Mouse (Mus musculus) neural tube, embryonic 11.5 days (tissue): ENCODE measurements at regions not wholly inside any gene's neighbourhood (a gene's known extent, or its start where the extent isn't known, plus 50 kb on each side); places are given as distances from the start of the nearest gene placed in this dataset.
A peak's percentile ranks its signal among the peaks of the same experiment; 100 is the strongest.

Source experiments
- ATAC-seq: fragments of 200-750 bp; cut with Nextera tagmentation; 2 replicates; pipeline ENCODE4 v1.8.0; 2017; ENCODE audit warnings: moderate number of reproducible peaks, mild to moderate bottlenecking, moderate TSS enrichment, moderate library complexity; ENCODE audit not compliant: insufficient read depth, low FRiP score, low TSS enrichment
- DNase-seq: peaks from one replicate; pipeline ENCODE4 v3.0.0-alpha.2; 2015; ENCODE audit warnings: low spot score
- H3K27ac ChIP-seq: fragments of 300-500 bp; sonication (generic); 2 replicates; pipeline ENCODE4 v1.5.1; 2014; ENCODE audit warnings: low read depth, mild to moderate bottlenecking, low read length
- H3K27me3 ChIP-seq: fragments of 300-500 bp; sonication (generic); 2 replicates; pipeline ENCODE4 v1.6.1; 2014; ENCODE audit warnings: mild to moderate bottlenecking, low read length, mixed read lengths; ENCODE audit not compliant: control insufficient read depth, insufficient read depth
- H3K36me3 ChIP-seq: fragments of 300-500 bp; sonication (generic); 2 replicates; pipeline ENCODE4 v1.6.1; 2014; ENCODE audit warnings: mild to moderate bottlenecking, low read length, moderate library complexity, mixed read lengths; ENCODE audit not compliant: control insufficient read depth, insufficient read depth
- H3K4me1 ChIP-seq: fragments of 300-500 bp; sonication (generic); 2 replicates; pipeline ENCODE4 v1.6.1; 2014; ENCODE audit warnings: low read length, mixed read lengths; ENCODE audit not compliant: control insufficient read depth, insufficient read depth
- H3K4me2 ChIP-seq: fragments of 300-500 bp; sonication (generic); 2 replicates; pipeline ENCODE4 v1.6.1; 2014; ENCODE audit warnings: low read depth, mild to moderate bottlenecking, moderate library complexity
- H3K4me3 ChIP-seq: fragments of 300-500 bp; sonication (generic); 2 replicates; pipeline ENCODE4 v1.5.1; 2014; ENCODE audit warnings: low read depth, low read length
- H3K9ac ChIP-seq: fragments of 300-500 bp; sonication (generic); 2 replicates; pipeline ENCODE4 v1.6.1; 2014; ENCODE audit warnings: mild to moderate bottlenecking, low read length
- H3K9me3 ChIP-seq: fragments of 300-500 bp; sonication (generic); 2 replicates; pipeline ENCODE4 v1.6.1; 2016; ENCODE audit warnings: low read length; ENCODE audit not compliant: control insufficient read depth
- WGBS: fragments of 180-500 bp; shearing (Covaris S2); extraction: QIAGEN DNeasy Blood & Tissue Kit; methylation state at CpG from one replicate; pipeline ENCODE4 v1.1.7; 2014; 5-methylcytosine and 5-hydroxymethylcytosine counted together

DNA sequence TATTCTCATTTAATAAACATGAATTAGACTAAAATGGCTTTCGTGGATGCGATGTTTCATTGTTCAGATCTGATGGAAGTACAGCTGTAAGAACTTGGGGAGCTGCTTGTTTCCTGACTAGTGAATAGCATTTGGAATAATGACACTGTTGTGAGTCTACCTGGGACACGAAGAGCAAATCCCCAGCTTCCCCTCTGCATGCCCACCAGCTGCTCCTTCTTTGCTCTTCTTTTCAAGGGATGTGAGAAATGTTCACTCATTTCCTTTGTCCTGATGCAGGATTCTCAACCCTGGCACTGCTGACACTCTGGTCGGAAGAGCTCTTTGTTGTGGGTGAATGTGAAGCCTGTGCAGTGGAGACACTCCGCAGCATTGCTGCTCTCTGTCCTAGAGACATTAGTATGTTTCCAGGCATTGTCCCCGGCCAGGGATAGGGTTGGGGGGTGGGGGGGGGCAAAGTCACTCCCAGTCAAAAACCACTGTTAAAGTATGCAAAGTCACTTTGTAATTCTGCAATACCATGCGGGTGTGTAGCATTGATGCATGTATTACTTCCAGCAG is 334.1 kb downstream of the Mex3b start:
- H3K9me3 ChIP-seq, result no peaks in the 10 kb centered on the region
- H3K27ac ChIP-seq, result peak overlapping the region; percentile 34
- WGBS, result 53% methylated on average over 7 of the region's 7 CpGs
- peaks cover 32% of the 10 kb centered on the region for H3K4me1 ChIP-seq
- H3K27me3 ChIP-seq, result no peaks in the 10 kb centered on the region
- ATAC-seq, result peak; percentile 59
- no peaks in the 10 kb centered on the region for H3K36me3 ChIP-seq
- H3K9ac ChIP-seq, result no peak overlapping the region
- peak; percentile 22 for DNase-seq
- H3K4me2 ChIP-seq, result no peak overlapping the region
- no peak overlapping the region for H3K4me3 ChIP-seq

DNA sequence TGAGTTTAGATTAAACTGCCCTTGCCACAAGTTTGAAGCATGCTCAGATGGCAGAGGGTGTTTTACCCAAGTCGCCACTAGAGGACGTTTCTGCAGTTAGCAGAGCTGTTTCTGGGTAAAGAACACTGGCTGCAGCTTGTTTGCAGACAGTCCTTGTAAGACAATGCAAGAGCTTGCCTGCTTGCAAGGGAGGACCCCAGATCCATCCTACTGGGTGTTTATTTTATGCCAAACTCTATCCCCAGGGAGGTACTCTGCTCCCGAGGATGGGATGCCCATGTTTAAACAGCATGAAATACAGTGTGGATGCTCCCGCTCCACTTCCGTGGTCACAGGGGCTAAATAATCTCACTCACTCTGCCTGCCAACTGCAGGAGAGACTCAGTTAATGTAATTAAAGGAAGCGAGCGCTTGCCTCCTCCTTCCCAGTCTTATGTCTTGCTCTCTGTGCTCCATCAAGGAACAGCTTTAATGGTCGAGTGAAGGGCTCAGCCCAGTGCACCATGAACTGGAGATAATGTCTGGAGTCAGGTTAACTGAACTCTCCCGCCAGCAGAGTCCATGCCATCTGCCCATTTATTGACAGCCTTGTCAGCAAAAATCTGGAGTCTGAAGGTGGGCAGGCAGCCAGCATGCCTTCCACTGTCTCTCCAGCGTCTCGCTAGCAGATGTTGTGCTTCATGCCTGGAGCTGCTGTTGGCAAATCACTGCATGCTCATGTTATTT is 334.8 kb downstream of the Mex3b start:
- ATAC-seq (peak; percentile 43), DNase-seq (peak; percentile 69)
- Histone ChIP-seq H3K27me3 (no peaks in the 10 kb centered on the region), H3K4me1 (peaks cover 32% of the 10 kb centered on the region), H3K4me2 (peak overlapping the region; percentile 28; the same call in 1 of the 2 replicates), H3K9ac (peak overlapping the region; percentile 2; the same call in 1 of the 2 replicates), H3K4me3 (no peak overlapping the region), H3K36me3 (no peaks in the 10 kb centered on the region), H3K9me3 (no peaks in the 10 kb centered on the region), H3K27ac (peak overlapping the region; percentile 34)
- WGBS, result 22% methylated on average over 11 of the region's 11 CpGs

DNA sequence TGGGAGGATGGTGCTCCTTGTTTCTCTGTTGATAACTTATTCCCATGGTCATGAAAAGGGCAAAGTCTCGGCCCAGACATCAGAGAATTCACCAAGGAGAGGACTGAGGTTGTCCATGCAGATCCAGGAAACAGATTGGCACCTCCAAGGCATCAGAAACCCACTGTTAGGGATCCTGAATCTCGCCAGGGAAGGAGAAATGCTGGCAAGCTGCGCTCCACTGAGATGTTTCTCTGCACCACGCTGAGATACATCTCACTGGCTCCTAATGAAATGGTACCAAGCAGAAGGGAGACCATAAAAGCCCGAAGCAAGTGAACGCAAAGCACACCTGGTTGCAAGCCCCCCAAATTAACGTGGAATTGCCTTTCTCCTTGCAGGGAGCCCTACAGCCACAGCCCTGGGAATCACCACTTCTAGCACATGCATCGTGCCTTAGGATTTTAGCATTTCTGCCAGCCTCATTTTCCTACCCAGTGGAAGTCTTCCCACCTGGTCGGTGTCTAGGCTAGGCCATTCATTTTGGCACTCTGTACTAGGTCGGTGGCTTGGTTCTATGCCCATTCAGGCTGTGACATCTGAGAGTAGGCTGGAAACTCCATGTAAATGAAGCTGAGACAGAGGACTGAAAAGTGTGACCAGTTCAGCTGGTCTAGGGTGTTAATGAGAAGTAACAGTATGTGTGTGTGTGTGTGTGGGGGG is 336.3 kb downstream of the Mex3b start:
- DNase-seq, result no peak
- H3K9me3 ChIP-seq, result no peaks in the 10 kb centered on the region
- H3K27ac ChIP-seq, result 0 out of 2 replicates have a peak overlapping the region, but pooled peaks have one; percentile 4
- no peaks in the 10 kb centered on the region for H3K27me3 ChIP-seq
- peaks cover 32% of the 10 kb centered on the region for H3K4me1 ChIP-seq
- no peaks in the 10 kb centered on the region for H3K36me3 ChIP-seq
- no peak overlapping the region for H3K4me3 ChIP-seq
- no peak overlapping the region for H3K4me2 ChIP-seq
- no peak; the same call in 1 of the 2 replicates for ATAC-seq
- WGBS, result 72% methylated on average over 10 of the region's 10 CpGs
- H3K9ac ChIP-seq, result no peak overlapping the region

DNA sequence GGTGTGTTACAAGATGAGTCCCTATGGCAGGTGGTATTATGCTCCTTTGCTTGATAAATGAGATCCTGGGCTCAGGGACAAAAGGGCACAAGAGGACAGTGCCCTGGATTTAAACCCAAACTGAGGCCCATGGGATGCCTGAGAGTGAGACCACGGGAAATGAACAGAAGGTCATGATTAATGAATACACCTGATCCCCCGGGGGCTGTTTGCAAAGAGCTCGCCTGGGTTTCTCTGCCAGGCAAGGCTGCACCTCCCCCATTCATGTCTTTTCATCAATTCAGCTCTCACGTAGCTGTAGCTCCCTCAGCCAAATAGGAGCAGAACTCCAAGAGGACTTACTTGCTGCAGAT is 336.9 kb downstream of the Mex3b start:
- Histone ChIP-seq H3K4me2 (no peak overlapping the region), H3K27ac (no peak overlapping the region), H3K9me3 (no peaks in the 10 kb centered on the region), H3K4me1 (peaks cover 32% of the 10 kb centered on the region), H3K36me3 (no peaks in the 10 kb centered on the region), H3K9ac (no peak overlapping the region), H3K4me3 (no peak overlapping the region), H3K27me3 (no peaks in the 10 kb centered on the region)
- peak; percentile 71 for DNase-seq
- ATAC-seq, result peak; percentile 56
- 23% methylated on average over 4 of the region's 4 CpGs for WGBS

DNA sequence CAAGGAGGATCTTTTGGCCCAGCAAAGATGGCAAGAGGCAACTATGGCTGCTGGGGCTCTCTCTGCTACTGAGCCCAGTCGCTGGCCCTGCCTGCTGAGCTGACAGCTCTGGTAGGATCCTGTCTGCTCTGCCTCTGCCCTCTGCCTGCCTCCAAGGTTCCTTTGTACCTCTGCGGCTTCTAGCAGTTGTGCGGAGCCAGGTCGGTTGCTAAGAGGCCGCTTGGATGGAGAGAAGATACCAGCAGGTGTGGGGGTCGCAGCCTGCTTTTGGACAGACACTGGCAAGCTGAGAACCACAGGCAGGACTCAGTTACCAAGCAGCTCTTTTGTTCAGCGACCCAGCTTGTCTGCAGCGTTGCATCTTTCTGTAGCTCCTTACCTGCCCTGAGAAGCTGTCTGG is 337.6 kb downstream of the Mex3b start:
- H3K4me2 ChIP-seq, result no peak overlapping the region
- no peaks in the 10 kb centered on the region for H3K27me3 ChIP-seq
- ATAC-seq, result no peak
- DNase-seq, result no peak
- no peaks in the 10 kb centered on the region for H3K9me3 ChIP-seq
- H3K27ac ChIP-seq, result peak overlapping the region; percentile 35; the same call in 1 of the 2 replicates
- H3K4me3 ChIP-seq, result no peak overlapping the region
- peaks cover 32% of the 10 kb centered on the region for H3K4me1 ChIP-seq
- 62% methylated on average over 8 of the region's 8 CpGs for WGBS
- no peaks in the 10 kb centered on the region for H3K36me3 ChIP-seq
- H3K9ac ChIP-seq, result no peak overlapping the region

DNA sequence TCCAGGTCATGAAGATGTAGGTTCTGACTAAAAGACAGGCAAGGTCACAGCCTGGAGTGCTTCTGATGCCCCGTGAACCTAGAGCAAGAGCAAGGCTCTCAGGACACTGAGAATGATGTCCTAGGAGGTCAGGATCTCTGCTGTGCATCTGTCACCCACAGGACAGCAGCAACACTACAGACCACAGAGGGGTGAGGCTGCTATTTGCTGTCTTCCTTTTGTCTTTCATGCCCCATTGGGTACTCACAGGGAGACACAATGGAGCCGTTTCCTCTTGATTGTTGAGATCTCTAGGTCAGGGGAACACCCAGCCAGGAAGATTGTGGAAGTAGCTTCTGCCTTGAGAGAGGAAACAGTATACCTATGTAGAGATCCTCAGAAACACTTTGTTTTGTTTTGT is 339.9 kb downstream of the Mex3b start:
- no peak overlapping the region for H3K9ac ChIP-seq

DNA sequence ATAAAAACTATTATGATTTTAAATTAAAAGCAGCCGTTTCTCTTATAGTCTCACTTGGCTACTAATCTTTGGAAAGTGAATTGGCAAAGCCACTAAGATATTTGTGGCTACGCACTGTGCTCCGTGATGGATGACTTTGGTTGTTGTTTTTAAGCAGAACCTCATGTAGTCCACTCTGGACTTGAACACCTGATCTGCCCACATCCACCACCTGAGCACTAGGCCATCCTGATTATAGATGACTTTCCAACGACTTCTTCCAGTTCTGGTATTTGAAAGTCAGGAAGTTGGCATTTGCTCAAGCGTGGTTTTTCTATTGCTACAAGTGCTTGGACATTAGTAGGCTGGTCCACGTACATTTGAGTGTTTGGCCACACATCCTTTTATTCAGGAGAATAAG is 344.5 kb downstream of the Mex3b start:
- Histone ChIP-seq H3K27me3 (no peaks in the 10 kb centered on the region), H3K4me3 (no peak overlapping the region), H3K36me3 (no peaks in the 10 kb centered on the region), H3K9me3 (no peaks in the 10 kb centered on the region), H3K27ac (no peak overlapping the region), H3K4me1 (no peaks in the 10 kb centered on the region), H3K9ac (no peak overlapping the region), H3K4me2 (no peak overlapping the region)
- ATAC-seq, result no peak
- DNase-seq, result no peak
- WGBS, result 90% methylated on average over 6 of the region's 6 CpGs

More for the DNA sequence above, 339.9 kb downstream of the Mex3b start:
- Histone ChIP-seq H3K27ac (no peak overlapping the region), H3K4me1 (peaks cover 23% of the 10 kb centered on the region), H3K36me3 (no peaks in the 10 kb centered on the region), H3K27me3 (no peaks in the 10 kb centered on the region), H3K4me2 (no peak overlapping the region), H3K4me3 (no peak overlapping the region), H3K9me3 (no peaks in the 10 kb centered on the region)
- DNase-seq (no peak), ATAC-seq (no peak)
- 46% methylated on average over 2 of the region's 2 CpGs for WGBS

DNA sequence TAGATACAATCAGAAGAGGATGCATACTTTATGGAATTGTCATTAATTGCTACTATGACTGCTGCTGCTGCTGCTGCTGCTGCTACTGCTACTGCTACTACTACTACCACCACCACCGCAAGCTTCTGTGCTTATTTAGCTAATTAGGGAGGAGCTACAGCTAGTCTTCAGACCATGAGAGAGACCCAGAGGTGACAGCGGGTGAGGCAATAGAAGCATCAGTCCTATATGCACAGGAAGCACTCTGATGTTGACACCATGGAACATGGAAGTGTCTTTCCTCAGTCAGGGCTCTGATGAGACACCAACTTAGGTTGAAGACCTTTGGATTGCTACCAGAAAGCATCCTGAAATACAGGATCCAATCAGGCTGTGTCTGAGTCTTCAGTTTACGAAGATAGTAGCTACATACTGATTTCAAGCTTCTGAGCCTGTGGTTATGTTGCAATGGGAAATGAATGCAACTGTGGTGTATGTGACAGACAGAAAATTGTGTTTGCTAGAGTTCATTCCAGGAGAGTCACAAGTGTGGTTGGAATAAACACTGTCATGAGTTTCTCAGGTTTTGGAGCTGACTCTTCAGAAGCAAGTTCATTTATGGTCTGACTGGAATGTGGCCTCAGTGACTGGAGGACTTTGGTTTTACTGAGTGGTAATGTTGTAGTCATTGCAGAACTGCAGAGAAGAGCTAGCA is 355.0 kb downstream of the Mex3b start:
- no peak overlapping the region for H3K9ac ChIP-seq
- no peak overlapping the region for H3K27ac ChIP-seq
- no peaks in the 10 kb centered on the region for H3K27me3 ChIP-seq
- no peak for DNase-seq
- ATAC-seq, result no peak
- WGBS, result 88% methylated on average over 3 of the region's 3 CpGs
- H3K4me3 ChIP-seq, result no peak overlapping the region
- no peak overlapping the region for H3K4me2 ChIP-seq
- no peaks in the 10 kb centered on the region for H3K9me3 ChIP-seq
- no peaks in the 10 kb centered on the region for H3K36me3 ChIP-seq
- H3K4me1 ChIP-seq, result no peaks in the 10 kb centered on the region
